Mouse (Mus musculus): ENCODE measurements at regions not wholly inside any gene's neighbourhood (a gene's known extent, or its start where the extent isn't known, plus 50 kb on each side); places are given as distances from the start of the nearest gene placed in this dataset.
"Not testable (repeated sequence)": the region's sequence is repeated elsewhere in the genome, so short reads cannot be mapped to it uniquely, and the experiment has no call there.

DNA sequence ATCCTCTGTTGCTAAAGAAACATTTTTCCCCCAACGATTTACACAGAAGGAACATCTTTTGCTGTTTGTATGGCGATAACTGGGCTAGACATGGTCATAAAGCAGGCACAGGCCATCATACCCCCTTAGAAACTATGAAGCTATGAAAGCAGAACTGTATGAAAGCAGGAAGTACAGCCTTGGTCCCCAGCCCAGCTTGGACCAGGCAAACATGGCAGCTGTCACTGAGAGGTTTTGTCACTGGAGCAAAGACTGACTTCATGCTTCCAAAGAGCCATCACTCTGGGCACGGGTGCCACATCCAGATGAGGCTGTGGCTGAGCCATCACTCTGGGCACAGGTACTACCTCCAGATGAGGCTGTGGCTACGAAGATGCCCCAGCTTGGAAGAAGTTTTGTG, 276.8 kb upstream of the Kdm8 start:
- CTCF ChIA-PET, result no interaction called here

DNA sequence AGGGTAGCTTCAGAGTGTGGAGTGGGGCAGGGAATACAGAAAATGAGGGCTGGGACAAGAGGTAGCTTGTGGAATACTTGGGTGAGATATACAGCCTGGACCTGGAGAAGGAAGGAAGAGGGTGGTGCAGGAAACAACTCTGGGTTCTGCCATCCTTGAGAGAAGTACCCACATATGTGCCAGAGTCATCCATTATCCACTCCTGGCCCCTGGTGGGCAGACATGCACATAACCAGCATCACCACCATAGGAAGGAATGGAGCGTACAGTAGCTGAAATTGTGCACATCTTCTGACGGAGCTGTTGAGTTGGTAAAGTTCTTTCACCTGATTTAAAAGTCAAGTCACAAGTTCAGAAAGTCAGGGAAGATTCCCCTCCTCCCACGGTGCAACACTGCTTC, 262.9 kb upstream of the Kdm8 start:
- CTCF ChIA-PET, result no interaction called here

DNA sequence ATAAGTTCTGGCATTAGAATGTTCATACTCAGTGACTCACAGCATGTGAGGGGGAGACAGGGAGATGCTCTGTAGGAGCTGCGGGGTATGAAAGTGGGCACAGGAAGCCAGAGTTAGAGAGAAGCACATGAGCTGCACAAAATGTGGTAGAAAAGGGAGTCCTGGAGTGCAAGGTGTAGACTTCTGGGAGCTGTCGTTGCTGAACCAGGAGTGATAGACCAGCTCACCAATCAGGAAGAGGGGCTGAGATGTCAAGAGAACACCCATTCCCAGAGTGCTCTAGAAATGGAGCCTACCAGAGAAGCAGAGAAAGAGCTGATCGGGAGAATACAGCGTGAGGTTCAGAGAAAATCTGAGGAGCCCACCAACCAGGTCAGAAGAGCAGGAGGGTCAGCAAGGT, 262.2 kb upstream of the Kdm8 start:
- CTCF ChIA-PET, result no interaction called here

DNA sequence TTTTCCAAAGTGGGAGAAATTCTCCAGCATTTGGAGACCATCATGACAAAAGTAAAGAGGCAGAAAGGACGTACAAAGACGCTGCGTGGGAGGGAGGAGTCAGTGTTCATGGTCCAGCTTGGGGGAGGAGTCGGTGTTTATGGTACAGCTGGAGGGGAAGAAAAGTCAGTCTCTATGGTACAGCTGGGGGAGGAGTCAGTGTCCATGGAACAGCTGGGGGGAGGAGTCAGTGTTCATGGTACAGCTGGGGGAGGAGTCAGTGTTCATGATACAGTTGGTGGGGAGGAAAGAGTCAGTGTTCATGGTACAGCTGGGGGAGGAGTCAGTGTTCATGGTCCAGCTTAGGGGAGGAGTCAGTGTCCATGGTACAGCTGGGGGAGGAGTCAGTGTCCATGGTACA, 261.5 kb upstream of the Kdm8 start:
- CTCF ChIA-PET, result not testable (repeated sequence)

DNA sequence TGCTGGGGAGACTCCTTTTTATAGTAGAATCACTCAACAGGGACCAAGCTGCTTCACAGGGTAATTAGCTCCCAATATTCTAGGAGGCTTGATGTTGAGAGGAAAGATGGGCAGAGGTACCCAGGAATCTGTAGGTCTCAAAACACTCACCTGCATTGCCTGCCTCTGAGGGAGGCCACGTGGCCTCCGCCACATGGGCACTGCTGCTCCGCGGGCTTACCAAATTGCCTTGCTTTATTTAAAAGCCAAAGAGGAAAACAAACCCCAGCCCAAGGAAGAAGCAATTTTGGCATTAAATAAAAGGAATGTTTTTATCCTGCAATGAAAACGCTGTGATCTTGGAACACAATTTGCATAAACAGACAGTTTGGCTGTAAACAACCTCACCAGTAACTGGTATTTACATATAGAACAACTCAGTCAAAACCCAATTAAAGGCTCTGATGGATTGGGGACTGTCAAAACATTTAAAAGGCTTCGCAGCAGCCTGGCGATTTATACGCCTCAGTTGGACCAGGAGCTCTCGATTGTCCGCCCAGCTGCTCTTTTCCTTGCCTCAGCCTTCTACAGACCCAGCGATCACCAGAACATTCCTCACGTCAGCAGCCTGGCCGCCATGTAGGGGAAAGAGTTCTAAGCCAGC, 259.3 kb upstream of the Kdm8 start:
- CTCF ChIA-PET, result no interaction called here

DNA sequence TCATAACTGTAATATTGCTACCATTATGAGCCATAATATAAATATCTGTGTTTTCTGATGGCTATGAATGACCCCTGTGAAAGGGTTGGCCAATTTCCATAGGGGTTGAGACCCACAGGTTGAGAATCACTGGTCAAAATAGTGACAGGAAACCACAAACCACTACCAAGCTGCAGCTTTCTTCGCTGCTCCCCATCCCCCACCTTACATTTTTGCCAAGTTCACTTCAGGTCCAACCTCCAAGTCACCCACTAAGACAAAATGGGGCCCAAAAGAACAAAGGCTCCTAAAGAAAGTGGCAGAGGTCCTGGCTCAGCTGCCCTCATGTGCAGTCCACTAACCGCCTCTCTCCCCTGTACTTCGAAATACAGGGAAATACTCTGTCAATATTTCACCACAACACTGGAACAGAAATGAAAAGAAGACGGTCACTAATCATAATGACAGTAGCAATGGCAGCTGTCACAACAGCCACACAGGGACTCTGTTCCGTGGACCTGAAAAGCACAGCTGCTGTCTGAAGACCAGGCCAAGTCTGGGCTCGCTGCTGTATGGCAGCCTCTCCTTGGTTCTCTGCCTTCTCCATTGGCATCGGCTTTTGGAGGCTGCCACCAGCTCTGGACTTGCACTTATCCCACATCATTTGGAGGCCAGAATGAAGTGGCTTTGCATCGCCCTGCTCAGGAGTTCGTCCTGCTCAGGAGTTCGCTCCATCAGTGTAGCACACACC, 257.3 kb upstream of the Kdm8 start:
- CTCF ChIA-PET, result no interaction called here

DNA sequence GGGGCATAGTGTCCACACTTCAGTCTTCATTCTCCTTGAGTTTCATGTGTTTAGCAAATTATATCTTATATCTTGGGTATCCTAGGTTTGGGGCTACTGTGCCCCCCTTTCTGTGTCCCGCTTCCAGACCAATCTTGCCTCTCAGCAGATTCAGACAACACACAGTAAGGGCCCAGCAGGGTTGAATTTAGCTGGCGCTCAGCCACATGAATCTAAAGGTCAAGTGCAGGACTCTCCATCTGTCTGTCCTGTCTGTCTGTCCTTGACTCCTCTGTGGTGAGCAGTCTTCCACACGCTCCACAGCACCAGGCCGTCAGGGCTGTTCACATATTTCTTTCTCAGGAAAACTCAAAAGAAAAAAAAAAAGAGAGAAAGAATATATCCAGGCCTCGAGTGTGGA, 255.5 kb upstream of the Kdm8 start:
- CTCF ChIA-PET, result no interaction called here

DNA sequence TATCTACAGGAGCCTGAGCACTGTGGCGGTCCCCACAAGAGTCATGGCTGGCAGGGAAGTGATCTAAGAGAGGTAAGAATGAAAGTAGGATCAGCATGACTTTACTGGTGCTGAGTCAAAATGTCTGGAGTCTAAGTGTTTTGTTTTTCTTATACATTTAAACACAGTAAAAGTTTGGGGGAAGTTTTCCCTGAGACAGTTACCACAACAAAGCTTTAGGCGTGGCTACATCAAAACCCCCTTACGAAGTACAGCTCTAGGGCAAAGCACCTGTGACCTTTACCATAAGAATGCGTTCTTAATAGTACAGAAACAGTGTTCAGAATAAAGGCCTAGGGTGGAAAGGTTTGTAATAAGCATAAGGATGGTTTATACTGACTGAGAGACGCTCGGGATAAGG, 254.4 kb upstream of the Kdm8 start:
- CTCF ChIA-PET, result no interaction called here

DNA sequence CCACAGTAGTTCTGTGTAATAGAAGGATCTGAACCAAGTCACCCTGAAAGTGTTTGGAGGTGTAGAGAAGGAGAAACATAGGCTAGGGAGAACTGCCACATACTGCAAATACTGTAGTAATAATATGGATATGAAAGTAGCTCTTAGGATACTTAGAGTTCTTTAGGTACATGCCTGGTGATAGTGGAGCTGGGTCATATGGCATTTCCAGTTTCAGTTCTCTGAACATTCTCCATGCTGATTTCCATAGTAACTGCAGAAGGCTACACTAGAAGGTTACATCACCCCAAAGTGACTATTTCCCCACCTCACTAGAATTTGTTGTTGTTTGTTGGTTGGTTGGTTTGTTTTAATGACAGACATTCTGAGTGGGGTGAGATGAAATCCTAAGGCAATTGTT, 253.2 kb upstream of the Kdm8 start:
- CTCF ChIA-PET, result no interaction called here

DNA sequence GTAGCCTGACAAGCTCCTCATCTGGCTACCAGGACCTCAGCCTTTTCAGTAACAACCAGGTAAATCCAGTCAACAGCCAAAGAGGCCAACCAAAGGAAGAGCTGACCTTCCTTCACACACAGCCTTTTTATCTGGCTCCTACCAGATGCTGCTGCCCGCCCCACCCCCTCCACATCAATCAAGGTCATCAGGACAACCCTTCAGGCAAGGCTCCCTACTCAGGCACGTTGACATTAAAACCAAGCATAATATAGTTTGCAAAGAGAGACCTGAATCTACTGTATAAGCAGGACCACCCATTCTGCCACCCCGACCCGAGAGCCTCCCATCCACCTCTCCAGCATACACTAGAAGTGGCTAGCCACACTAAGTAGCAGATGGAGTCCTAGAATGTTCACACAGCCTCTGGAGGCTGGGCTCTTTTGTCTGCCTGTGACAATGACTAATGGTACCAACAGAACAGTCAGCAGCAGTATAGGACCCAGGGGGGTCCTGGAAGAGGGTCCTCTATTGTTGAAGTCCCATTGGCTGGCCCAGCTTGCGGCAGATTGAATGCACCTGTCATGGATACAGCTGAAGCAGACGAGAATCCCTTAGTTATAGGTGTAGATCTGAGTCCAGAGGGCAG, 233.0 kb upstream of the Kdm8 start:
- CTCF ChIA-PET, result no interaction called here

DNA sequence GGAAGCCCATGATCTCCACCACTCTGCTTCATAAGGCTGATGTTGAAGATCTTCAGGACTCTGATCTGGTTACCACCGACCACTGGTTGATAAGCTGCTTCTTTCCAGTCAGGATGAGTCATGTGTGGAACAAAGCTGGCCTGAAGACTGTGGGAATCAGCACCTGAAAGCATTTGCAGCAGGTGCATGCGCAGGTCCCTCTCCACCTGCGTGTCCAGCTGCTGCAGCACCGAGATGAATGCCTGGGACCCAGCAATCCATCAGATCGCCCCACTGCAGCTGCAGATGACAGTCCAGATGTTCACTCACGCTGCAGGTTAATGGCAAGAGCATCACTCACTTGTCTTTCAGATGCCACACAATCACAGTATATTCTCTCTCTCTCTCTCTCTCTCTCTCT, 230.4 kb upstream of the Kdm8 start:
- CTCF ChIA-PET, result no interaction called here

DNA sequence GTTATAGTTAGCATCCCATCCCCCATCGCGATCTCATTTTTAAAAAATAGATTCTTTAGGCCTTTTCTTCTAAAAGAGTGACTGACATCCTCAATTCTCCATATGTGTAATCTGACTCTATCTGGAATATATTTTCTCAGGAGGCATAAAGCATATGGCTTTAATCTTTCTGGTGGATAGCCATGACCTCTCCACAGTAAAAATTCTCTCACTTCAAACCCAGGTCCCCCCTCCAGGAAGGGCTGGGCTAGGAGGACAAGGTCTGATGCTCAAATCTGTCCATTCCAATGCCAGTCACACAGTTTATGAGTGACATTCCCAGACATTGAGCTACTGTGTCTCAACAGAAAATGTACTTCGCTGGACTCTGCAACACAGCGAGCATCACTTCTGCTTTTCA, 226.8 kb upstream of the Kdm8 start:
- CTCF ChIA-PET, result no interaction called here

DNA sequence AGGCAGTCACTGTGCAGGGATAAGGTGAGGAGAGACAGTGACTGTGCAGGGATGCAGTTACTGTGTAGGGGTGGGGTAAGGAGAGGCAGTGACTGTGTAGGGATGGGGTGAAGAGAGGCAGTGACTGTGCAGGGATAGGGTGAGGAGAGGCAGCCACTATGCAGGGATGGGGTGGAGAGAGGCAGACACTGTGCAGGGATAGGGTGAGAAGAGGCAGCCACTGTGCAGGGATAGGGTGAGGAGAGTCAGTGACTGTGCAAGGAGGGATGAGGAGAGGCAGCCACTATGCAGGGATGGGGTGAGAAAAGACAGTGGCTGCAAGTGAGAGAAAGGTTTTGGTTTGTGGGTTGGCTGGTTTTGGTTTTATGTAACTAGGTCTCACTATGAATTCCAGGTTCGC, 221.8 kb upstream of the Kdm8 start:
- CTCF ChIA-PET, result no interaction called here

DNA sequence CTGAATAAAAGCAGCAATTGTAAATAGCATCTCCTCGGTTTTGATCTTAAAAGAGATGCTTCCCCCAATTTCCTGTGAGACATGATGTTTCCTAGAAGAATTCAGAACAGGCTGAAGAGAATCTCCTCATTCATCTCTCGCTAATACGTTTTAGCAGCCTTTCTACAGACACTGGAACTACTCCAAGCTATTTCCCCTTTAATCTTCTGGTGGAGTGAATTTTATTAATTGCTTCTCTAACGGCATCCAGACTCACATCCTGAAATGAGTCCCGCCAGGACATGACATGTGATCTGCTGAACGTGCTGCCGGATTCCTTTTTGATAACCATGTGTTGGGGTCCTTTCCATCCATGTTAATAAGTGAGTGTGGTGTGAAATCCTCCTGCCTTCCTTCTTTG, 209.6 kb upstream of the Kdm8 start:
- CTCF ChIA-PET, result no interaction called here

DNA sequence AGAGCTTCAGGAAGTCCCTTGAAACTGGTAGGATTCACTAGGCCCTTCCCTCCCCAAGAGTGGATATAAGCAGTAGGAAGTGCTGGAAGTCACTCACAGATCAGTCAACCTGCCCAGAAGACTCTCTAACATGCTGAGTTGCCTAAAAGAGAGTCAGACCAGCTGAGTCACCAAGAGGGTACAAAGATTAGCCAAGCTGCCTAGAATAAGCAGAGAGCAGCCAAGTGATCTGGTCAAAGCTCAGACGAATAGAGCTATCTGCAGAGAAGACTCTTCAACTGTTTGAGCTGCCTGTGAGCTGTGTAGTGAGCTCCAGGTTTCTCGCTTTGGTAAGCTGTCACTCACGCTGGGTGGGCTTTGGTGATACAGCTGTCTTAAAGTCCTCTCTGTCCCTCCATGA, 207.4 kb upstream of the Kdm8 start:
- CTCF ChIA-PET, result no interaction called here

DNA sequence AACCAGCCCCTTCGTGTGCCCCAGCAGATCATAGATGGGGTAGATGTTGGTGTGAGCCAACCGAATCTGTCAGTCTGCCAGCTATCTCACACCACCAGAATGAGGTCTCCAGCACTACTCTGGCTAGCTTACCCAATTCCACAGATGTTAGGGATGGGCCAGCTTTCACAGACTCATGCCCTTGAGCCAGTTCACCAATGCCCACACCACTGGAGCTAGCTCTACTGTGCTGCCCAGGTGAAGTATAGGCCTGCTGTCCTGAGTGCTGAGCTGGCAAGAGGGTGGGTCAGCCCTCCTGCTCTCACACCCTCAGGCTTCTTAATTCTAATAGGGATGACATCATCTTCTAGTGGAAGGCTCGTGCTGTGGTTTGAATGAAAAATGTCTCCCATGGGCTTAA, 201.5 kb upstream of the Kdm8 start:
- CTCF ChIA-PET, result no interaction called here

DNA sequence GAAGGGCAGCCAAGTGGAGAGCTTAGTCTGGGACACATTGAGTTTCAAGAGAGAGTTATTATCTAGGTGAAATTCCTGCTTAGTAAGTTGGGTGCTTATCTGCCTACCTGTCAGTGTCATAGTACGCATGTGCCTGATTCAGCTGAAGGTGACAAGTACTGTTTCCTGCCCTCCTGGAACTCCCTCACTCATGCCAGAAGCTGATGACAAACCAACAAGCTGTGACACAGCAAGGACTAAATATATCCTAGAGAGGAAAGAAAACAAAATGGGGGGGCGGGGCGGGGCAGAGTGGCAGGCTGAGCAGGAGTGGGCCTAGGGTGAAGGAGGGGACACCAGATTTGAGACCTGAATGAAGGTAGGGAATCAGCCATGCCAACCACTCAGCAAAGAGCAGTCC, 196.1 kb upstream of the Kdm8 start:
- CTCF ChIA-PET, result no interaction called here

DNA sequence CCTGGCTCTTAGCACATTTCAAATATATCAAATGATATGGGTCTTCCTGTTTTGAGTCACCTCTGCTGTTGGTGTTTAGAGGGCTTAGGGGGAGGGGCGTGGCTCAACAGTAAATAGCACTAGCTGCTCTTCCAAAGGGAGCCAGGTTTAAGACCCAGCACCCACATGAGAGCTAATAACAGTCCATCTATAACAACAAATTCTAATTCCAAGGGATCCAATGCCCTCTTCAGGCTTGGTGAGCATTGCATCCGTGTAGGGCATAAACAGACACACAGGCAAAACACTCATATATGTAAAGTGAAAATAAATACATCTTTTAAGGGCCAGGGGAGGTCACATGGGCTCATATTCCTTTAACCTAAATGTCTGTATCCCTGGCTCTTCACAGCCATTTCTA, 194.1 kb upstream of the Kdm8 start:
- CTCF ChIA-PET, result no interaction called here

DNA sequence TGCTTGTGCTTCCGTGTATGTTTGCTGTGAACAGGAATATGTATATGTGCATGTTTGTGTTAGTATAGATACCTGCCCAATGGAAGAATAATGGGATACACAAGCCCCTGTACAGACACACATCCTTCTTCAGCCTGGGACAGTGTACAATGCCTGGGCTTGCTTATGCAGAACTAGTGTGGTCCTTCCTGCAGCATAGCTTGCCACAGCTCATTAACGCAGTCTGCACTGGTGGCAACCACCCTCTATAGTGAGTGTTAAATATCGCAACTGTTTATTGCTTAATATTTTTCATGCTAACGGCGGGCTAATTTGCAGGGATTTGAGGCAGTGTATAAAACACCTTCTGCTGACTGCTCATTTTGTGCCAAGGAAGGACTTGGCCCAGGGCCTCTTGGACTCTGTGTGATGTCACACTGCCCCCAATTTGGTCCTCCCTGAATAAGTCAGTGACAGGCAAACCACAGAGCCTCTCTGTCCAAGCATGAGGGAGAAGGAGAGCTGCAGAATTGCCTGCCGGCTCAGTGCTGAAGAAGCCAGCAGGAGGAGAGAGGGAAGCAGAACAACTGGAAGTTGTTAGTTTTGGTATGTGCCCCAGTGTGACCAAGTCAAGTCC, 193.4 kb upstream of the Kdm8 start:
- CTCF ChIA-PET, result no interaction called here

DNA sequence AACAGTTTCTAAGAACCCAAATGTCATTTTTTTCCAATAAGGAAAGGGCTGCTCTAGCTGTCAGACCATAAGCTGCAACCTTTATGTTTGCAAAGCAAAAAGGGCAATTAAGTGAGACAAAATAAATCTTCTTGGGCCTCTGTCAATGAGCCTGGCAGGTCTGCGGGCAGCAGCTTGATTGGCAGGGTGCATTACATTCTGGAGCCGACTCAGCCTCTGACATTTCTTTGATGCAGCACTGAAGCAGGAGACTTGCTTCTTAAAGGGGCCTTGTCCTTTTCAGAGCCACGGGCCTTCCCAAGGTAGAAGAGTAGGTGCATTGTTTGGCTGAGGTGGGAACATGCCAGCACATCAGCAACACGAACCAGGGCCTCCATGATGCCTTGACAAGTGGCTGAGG, 190.2 kb upstream of the Kdm8 start:
- CTCF ChIA-PET, result no interaction called here

DNA sequence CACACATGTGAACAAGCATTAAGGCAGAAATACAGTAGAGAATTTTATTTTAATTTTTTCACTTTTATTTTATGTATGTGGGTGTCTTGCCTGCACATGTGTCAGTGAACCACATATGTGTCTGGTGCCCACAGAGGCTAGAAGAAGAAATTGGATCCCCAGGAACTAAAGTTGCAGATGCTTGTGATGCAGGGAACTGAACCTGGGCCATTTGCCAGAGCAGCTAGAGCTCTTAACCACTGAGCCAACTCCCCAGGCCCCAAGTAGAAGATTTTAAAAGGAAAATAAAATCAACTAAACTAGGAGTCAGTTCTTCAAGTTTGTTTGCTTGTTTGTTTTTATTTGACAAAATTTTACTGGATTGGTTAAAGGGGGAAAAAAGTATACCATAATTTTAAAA, 185.5 kb upstream of the Kdm8 start:
- CTCF ChIA-PET, result no interaction called here

DNA sequence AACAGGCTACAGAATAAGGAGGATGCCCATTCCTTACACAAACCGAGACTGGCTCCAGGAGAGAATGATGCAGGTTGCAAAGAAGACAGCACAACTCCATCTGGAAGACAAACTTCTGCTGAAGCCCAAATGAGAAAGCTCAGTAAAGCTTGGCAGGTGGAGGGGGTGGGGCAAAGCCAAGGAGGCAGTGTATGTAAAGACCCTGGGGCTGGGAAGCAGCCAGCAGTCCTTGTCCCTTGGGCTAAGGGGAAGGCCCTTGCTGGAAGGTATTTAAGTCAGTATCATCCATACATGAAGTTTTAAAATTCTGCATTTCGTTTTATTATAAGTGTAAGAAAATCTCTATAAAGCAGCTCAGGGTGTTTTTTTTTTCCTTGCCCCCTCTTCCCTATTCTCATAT, 182.3 kb upstream of the Kdm8 start:
- CTCF ChIA-PET, result no interaction called here

DNA sequence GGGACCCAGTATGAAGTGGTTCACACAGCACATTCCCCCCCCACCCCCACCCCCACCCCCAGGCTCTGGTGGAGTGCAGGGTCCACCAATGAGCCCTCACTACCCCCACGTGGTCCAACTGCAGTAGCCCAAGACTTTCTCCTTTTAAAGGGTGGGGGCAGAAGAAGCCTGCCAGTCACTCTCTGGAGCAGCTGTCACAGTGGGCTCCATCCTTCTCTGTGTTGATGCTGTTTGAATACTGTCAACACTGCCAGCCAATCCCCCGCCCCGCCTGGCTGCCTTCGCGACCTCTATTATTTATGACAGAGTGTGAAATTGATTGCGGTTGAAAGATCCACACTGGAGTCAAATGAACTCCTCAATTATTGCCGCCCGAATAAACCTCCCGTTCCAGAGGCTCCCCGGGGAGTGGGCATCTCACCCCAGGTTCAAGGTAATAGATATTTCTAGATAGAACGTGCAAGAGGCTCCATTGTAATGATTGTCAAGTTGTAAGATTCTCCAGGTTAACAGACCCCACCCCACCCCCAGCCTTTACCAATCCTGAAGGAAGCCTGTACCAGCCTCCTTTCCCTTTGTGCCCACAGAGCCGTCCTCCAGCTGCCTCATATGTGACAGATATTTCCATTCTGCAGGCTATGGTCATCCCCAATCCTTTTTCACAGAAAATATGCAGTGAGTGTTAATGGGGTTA, 181.7 kb upstream of the Kdm8 start:
- CTCF ChIA-PET, result no interaction called here

All from spleen, embryonic (tissue).